Mouse (Mus musculus): Measurements from ENCODE around the gene Zcwpw1.

The Zcwpw1 gene

DNA sequence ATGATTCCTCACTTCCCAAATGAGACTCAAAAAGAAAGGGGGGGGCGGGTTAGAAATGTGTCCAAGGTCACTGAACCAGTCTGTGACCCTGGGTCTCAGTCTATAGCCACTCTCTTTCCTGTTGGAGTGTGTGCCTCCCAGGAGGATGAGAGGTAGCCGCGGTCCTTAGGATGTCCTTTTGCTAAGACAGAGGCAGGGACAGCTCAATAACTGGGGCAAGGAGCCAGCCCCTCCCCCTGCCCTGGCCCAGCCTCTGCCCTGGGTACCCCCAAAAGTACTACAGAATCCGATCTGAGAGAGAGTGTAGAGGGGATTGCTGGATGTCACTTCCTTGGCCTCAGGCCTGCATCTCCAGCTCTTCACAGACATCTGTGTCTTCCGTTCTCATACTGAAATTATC, 32.2 kb upstream of the Zcwpw1 start:
- no peak for DNase-seq (ENCODE audit: low spot score in 2 of 2)

DNA sequence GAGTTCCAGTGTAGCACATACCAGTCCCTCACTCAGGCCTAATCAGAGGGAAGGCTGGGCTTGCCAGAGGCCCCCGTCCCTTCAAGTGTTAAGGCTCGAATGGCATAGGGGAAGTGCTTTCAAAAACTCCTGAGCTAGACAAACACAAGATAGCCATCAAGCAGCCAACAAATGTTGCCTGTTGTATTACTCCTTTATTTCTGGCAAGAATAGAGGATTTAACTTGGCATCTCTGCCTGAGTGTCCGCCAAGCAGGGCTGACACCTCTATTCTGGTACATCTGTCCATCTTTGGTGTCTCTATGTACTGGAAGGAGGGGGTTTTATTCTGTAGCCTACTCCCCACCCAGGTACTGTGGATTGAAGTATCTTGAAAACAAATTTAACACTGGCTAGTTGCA, 31.5 kb upstream of the Zcwpw1 start:
- no peak for DNase-seq (ENCODE audit: low spot score in 2 of 2)

DNA sequence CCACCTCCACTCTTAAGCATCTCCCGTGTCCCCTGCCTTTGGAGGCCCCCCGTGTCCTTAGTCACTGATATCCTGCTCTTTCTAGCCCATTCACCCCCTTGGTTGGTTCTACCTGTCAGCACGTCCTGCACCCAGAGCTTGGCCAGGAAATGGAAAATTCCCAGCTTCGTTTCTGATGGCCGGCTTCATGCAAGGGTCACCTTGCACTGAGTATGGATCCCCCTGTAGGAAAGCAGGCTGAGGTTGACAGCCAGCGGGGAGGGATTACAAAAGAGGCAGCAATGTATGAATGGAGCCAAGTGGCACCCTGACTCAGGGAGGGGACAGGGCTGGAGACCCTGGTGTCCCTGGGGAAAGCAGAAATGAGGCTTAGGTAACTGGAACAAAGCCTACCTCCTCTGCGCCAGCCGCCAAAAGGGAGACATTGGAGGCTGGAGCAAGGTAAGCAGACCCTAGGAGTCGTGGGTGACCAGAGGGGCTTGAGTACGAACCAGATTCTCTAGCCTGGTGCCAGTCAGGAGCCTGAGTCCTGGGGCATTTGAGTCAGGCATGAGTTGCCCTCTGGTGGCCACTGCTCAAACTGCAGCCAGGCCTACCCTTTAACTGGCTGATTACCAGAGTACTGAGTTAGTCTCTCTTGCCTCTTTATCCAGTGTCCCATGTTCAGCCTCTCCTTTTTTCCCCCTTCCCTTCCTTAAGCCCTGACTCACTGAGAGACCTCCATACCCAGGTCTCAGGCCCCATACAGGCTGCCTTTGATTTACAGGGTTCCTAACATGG, 30.5 kb upstream of the Zcwpw1 start:
- peak; percentile 79 to 86 for DNase-seq (ENCODE audit: low spot score in 2 of 2)

DNA sequence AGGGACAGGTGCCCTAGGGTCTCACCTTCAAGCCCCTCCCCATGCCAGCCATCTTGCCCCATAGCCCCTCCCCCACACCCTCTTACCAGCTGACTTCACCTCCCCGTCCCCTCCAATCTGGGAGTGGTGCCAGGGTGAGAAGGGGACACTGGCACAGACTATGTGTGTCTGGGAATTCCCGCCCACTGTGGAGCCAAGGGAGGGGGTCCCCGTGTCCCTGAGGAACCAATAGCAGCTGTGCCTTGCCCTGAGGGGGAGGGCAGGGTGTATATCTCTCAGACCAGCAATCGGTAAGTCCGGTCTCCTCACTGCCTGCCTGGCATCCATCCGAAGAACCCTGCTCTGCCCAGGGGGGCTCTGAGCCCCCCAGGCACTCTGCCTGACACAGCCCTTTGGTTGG, 29.7 kb upstream of the Zcwpw1 start:
- DNase-seq (ENCODE audit: low spot score in 2 of 2): peak; percentile 72 to 86

DNA sequence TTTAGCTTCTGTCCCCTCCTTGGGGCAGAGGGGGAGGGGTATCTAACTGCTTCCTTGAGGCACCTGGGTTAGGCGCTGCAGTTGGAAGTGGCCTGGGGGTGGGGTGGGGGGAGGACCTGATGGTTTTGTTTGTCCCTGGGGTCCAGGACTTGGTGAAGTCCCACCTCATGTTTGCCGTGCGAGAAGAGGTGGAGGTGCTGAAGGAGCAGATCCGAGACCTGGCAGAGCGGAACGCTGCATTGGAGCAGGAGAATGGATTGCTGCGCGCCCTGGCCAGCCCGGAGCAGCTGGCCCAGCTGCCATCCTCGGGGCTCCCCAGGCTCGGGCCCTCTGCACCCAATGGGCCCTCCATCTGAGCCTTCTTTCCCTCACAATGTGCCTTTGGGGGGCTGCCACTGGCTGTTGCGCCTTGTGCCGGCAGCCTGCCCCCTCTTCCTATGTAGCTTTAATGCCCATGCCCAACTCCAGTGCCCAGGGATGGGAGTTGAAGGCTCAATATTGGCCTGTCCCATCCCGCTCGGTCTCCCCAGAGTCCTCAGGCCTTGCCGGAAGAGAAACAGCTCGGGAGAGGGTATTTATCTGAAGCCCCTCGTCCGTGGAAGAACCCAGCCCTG, 28.6 kb upstream of the Zcwpw1 start:
- no peak for DNase-seq (ENCODE audit: low spot score in 2 of 2)

DNA sequence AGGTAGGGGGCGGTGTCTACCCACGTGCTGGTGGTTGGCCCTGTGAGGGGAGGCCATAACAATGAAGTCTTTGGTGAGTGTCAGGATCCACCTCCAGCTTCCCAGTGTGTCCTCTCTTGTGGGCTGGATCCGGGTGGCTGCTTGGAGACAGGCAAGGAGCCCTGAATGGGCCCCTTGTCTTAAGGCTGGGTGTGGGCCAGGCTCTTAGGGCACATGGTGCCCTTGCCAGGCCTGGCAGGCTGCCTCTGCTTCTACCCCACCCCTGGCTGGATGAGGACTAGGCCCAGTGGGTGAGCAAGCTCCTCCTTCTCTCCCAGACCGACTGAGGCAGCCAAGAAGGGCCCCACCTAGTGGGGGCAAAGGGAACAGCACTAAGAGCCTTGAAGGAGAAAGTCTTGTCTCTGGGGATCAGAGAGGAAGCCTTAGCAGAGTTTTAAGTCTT, 27.6 kb upstream of the Zcwpw1 start:
- DNase-seq (ENCODE audit: low spot score in 2 of 2): peak; percentile 76 to 87

DNA sequence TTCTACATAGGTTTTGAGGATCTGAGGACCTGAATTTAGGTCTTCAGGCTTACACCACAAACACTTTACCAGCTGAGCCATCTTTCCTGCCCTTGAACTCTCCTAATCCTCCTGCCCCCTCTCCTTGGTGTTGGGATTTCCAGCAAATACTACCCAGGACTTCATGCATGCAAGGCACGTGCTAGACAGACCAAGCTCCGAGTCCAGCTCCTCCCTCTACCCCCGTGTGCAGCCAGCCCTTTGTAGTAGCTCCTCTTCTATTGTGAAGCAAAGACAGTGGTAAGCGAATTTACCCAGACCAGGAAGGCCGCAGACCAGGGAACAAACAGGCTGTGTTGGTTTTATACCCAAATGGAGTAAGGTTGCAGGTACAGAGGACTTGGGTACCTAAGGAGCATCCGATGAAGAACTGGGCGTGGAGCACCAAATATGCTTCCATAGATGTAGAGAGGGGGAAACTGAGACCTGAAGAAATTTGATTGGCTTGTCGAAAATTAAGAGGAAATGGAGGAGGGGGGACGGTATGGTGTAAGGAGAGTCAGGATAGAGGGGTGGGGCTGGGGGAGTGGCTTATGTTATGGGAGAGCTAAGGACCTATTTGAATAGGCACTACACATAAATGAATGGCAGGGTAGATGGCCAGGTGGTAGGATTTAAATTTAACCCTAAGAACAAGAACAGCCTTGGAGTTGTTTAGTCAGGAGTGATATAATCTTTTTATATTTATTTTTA, 22.8 kb upstream of the Zcwpw1 start:
- DNase-seq (ENCODE audit: low spot score in 2 of 2): no peak

DNA sequence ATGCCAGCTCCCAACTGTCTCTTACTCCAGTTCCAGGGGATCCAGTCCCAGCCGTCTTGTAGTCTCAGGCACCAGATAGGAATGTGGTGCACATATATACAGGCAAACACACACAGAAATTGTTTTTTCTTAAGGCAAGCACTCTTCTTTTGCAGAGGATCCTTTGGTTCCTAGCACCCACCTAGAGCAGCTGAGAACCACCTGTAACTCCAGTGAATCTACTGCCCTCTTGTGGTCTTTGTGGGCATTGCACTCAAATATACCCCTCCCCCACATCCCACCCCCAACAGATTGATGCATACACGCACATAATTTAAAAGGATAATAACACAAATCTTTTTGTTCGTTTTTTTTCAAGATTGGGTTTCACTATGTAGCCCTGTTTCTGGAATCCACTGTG, 21.3 kb upstream of the Zcwpw1 start:
- DNase-seq (ENCODE audit: low spot score in 2 of 2): no peak

DNA sequence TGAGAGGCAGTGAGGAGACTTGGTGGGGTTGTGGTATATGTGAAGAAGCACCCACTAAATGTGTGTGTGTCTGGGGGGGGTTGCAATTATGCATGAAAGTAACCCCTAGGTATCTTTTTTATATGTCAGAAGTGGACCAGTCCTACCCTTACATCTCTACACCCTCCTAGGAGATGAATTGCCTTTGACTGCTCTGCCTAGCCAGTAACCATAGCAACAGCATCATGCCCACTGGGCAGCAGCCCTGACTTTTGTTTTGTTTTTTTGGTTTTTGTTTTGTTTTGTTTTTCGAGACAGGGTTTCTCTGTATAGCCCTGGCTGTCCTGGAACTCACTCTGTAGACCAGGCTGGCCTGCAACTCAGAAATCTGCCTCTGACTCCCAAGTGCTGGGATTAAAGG, 19.1 kb upstream of the Zcwpw1 start:
- DNase-seq (ENCODE audit: low spot score in 2 of 2): no peak

DNA sequence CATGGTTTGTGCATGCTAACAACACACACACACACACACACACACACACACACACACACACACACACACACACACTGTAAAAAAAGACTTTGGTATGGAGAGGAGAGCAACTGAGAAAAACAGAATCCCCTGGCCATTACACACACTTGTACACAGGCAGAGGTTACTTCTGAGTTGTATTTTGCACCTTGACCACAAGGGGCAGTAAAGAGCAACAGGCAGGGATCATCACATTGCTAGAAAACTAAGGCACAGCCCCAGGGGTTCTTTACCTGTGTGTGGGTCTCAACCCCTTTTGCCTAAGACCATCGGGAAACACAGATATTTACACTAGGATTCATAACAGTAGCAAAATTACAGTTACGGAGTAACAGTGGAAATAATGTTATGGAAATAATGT, 16.9 kb upstream of the Zcwpw1 start:
- DNase-seq (ENCODE audit: low spot score in 2 of 2): no peak

DNA sequence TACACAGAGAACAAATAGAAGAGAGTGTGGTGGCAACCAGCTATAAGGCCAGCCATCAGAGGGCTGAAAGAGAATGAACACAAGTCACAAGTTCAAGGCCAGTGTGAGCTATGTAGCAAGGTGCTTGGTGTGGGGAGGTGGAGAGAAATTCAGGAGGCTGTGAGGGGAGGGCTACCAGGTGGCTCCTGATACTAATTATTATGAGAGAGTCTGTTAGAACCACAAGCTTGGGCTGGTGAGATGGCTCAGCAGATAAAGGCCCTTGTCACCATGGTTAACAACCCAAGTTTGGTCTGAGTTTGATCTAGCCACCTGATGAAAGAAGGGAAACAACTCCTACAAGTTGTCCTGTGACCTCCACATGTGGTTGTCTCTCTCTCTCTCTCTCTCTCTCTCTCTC, 14.8 kb upstream of the Zcwpw1 start:
- DNase-seq (ENCODE audit: low spot score in 2 of 2): no peak

DNA sequence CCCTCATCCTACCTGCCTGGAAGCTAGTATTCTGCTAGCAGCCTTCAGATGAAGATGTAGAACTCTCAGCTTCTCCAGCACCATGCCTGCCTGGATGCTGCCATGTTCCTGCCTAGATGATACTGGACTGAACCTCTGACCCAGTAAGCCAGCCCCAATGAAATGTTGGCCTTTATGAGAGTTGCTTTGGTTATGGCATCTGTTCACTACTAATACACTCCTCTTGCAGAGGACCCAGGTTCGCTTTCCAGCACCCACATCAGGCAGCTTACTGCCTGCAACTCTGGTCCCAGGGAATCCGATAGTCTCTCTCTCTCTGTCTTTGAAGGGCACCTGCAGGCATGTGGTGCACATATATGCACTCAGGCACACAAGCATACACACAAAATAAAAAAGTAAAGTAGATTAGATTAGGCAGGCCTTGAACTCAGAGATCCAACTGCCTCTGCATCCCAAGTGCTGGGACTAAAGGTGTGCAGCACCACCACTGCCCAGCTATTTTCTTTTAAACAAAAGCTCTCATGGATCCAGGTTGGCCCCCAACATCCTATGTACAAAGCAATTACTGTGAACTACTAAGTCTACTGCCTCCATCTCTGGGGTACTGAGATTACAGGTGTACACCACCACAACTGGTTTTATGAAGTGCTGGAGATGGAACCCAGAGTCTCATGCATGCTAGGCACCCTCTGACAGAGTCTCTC, 11.9 kb upstream of the Zcwpw1 start:
- DNase-seq (ENCODE audit: low spot score in 2 of 2): no peak

DNA sequence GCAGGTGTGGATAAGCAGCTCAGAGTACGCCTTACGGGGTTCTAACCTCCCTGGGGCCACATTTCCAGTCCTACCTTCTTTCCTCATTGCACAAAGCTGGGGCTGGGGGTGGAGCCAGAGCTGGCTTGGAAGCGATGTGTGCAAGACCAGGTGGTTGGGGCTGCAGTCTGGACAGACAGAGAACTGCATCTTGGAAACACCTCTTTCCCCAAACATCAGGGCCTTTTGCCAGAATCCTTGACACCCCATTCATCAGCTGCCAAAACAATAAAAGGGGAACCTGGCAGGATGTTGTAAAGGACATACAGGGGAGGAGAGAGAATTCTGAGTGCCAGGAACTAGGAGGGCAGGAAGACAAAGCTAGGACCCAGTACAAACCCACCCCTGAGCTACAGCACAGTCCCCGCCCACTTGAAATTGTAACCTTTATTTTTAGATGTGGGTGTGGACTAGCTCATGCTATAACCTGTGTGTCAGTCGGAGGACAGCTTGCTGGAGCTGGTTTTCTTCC, 11.1 kb upstream of the Zcwpw1 start:
- no peak for DNase-seq (ENCODE audit: low spot score in 2 of 2)

DNA sequence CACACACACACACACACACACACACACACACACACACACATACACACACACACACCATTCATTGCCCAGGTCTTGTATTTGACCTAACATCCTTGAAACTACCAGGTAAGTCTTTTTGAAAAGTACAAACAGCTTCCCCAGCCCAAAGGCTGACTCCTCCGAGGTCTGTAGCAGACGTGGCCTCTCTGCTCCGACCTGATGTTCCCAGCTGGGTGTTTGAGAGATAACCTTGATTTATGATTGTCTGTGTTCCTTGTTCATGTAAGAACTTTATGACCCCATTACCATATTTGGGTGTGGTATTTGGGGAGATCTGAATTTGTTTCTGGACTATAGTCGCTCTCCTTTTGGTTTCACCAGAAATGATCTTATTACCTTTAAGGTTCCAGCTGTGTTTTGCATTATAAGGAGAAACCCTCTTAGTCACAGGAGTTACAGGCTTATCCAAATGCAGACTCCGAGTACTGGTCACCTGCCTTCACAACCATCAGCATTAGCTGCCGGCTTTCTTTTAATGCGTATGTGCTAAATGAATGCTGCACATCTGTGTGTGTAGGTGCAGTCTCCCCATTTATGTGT, 10.2 kb upstream of the Zcwpw1 start:
- no peak for DNase-seq (ENCODE audit: low spot score in 2 of 2)

DNA sequence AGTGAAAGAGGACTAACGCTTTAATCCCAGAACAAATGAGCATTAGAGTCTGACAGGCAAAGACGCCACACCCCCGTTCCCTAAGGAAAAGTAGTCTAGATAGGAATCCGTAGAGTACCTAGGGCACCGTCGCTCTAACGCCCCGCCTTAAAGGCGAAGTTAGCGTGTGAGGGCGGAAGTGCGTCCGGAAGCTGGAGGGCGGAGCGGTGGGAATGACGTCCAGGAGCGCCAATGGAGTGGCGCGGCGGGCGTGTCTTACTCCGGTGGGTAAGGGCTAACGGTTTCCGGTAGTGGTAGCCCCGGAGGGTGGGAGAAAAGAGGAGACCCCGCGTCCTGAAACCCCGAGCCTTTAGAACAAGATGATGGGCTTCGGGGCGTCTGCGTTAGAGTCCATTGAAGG, 9.0 kb upstream of the Zcwpw1 start, which contains the start of gene Ppp1r35:
TSS of gene Ppp1r35 (plus strand) at position 215 of the 400 bp plus-strand sequence.
- DNase-seq (ENCODE audit: low spot score in 2 of 2): peak; percentile 93 to 95

DNA sequence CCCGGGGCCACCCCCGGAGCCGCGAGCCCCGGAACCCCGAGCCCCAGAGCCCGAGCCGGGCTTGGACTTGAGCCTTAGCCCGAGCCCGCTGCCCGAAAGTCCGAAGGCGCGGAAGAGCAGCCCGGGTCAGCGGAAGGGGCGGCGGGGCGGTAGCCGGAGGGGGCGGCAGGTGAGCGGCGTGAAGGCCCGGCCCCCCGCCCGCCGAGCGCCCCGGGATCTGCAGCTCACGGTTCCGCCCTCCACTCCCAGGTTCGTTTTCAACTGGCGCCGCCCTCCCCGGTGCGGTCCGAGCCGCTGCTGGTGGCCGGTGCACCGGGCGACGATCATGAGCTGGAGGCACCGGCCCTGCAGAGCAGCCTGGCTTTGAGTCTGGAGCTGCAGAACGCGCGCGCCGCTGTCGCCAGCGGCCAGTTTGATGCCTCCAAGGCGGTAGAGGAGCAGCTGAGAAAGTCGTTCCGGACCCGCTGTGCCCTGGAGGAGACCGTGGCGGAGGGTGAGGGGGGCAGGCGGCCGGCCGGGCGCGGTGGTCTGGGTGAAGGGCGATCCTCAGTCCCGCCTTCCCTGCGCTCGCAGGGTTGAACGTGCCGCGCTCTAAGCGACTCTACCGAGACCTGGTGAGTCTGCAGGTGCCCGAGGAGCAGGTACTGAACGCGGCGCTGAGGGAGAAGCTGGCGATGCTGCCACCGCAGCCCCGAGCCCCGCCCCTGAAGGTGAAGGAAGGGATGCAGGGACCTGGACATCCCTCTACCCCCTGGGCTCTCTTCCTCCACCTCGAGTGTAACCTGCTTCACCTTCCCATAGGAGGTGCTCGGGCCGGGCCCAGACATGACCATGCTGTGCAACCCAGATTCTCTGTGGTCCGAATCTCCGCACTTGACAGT, 8.3 kb upstream of the Zcwpw1 start:
- no peak for DNase-seq (ENCODE audit: low spot score in 2 of 2)

DNA sequence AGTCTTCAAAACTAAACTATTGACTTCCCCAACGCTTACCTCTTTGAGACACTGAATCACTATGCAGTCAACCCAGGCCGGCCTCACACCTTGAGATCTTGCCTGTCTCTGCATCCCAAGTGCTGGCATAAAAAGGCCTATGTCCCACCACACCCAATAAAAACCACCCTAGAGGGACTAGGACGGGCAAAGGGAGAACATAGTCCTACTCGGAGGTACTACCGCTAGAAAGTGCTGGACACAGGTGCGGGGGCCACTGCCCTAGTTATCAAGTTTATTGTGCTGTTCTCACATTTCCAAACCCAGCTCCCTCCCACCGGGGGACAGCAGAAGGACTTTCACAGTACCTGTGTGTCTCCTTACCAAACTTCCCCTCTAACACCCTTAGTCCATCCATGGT, 5.9 kb upstream of the Zcwpw1 start:
- no peak for DNase-seq (ENCODE audit: low spot score in 2 of 2)

DNA sequence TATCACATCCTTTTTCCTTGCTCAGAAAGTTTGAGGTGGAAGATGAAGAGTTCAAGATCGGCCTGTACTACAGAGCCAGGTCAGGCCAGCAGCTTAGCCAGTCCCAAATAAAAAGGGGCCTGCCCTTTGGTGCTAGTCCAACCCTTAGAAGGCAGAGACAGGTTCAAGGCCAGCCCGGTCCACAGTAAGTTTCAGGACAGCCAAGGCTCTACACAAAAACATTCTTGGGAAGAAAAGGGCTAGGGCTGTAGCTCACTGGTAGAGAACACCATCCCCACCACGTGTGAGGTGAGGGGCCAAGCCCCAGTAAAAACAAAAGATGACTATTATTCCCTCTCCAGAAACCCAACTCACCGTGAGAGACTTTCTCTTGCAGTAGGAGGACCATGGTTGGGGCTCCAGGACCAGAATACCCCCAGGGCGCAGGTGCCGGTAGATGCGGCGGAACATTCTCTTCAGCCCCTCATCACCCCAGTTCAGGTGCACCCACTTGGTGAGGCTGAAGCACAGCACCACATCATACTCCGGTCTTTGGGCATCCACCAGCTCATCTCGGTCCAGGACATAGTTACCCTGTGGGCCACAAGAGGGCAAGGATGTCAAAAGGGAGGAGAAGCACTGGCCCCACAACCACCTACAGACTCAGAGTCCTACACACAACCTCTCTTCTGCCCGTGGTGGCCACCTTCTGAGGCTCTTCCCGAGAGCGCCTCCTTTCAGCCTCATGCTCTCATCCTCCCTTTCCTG, 4.6 kb upstream of the Zcwpw1 start:
- DNase-seq (ENCODE audit: low spot score in 2 of 2): no peak

DNA sequence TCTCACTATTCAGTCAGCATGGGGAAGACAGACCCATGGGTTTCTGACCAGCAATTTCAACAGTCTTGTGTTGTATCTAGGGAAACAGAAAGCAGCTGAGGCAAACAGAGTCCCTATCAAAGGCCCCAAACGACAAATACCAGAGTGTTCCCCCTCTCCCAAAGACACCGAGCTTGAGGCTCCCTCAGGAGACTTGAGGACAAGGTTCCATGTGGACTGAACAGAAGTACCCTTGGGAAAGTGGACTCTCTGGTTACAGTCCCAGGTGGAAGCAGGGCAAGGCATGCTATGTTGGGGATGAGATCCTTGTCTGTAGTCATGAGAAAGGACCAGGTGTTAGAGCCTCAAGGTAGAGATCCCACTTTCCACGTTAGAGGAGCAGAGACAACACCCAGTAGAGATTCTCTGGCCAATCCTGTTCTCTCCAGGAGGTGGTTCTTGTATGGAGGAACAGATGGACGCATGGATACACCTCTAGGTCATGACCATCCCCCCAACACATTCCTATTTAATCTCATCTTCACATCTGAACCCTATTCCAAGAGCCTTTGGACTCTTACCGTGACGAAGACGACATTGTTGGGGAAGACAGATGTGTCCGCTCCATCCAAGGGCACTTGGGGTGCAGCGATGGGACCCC, 3.6 kb upstream of the Zcwpw1 start:
- DNase-seq (ENCODE audit: low spot score in 2 of 2): no peak
